Mouse (Mus musculus): ENCODE results near the gene Vmn2r53. TPM values are rescaled to one million over a fixed set of nuclear protein-coding genes. Genes with fewer than 3 reads are reported as not detected.
"Not testable (repeated sequence)": the region's sequence is repeated elsewhere in the genome, so short reads cannot be mapped to it uniquely, and the experiment has no call there.

Gene Vmn2r53
- polyA plus RNA-seq (2015; fragmentation: Nextera tagmentation; extraction: Ambion mirVana): not detected in 2 replicates

DNA sequence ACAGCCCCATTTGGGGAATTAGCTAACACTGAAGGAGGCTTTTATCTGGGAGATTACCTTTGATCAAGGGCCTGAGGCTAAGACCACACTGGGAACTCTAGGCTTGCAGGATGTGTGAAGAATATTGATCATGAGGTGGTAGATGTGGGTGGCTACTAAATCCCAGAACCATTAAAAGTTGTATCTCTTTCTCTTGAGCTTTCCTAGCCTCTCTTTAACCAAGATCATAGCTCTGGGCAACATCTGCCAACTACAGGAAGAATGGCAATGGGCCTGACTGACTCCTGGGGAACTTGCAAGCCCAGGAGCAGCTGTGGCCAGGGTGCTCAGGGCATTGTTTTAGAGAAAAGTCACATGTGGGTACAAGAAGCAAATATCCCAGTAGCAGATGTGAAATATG lies at the start of gene Vmn2r53:
Gene Vmn2r53 (minus strand): TSS at position 101 of the 400 bp plus-strand sequence.
- no peak within 1 kb of the TSS for H3K27ac ChIP-seq (ENCODE audit: low read length)
- H3K9ac ChIP-seq (replicated peaks; ENCODE audit: low read length): no peak within 1 kb of the TSS
- ATAC-seq (ENCODE audit: low FRiP score, low TSS enrichment): no peak
- peaks cover 8% of the 10 kb centered on the region for H3K9me3 ChIP-seq (ENCODE audit: low read length)
- H3K4me1 ChIP-seq (ENCODE audit: insufficient read depth, low read length): no peaks in the 10 kb centered on the region
- H3K27me3 ChIP-seq (ENCODE audit: insufficient read depth, low read length): no peaks in the 10 kb centered on the region
- H3K4me3 ChIP-seq (ENCODE audit: low read length): no peak within 1 kb of the TSS
- no peaks in the 10 kb centered on the region for H3K36me3 ChIP-seq (ENCODE audit: insufficient read depth, low read length)
- H3K4me2 ChIP-seq (replicated peaks; ENCODE audit: low read depth, low read length): no peak within 1 kb of the TSS

DNA sequence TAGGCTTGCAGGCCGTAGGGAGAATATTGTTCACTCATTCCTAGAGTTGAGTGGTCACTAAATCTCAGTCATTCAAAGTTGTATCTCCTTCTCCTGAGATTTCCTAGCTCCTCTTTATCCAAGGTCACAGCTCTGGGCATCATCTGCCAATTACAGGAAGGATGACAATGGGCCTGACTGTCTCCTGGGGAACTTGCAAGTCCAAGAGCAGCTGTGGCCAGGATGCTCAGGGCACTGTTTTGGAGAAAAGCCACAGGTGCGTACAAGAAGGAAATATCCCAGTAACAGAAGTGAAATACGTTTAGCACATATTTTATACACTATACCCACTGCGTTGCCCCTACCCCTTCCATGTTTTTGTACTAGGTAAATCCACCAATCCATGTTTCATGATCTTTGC lies 31.6 kb upstream of the Vmn2r53 start, which contains the start of gene Vmn2r54:
Gene Vmn2r54 (minus strand): TSS at position 101 of the 400 bp plus-strand sequence.
- not testable (repeated sequence) for H3K4me3 ChIP-seq (ENCODE audit: low read length); H3K9ac ChIP-seq (replicated peaks; ENCODE audit: low read length); H3K27me3 ChIP-seq (ENCODE audit: insufficient read depth, low read length); ATAC-seq (ENCODE audit: low FRiP score, low TSS enrichment); H3K27ac ChIP-seq (ENCODE audit: low read length); H3K4me2 ChIP-seq (replicated peaks; ENCODE audit: low read depth, low read length); H3K4me1 ChIP-seq (ENCODE audit: insufficient read depth, low read length); H3K9me3 ChIP-seq (ENCODE audit: low read length); H3K36me3 ChIP-seq (ENCODE audit: insufficient read depth, low read length)
- 78% methylated on average over 3 of the region's 4 CpGs for WGBS

Other genes with a start within 250 kb of the Vmn2r53 start
- not detected in 2 replicates for gene Vmn1r84, start 239.5 kb downstream of the Vmn2r53 start, polyA plus RNA-seq (2015; fragmentation: Nextera tagmentation; extraction: Ambion mirVana)
- gene Zfp551, start 186.0 kb downstream of the Vmn2r53 start, polyA plus RNA-seq (2015; fragmentation: Nextera tagmentation; extraction: Ambion mirVana): 3.7 and 4.6 TPM in 2 replicates
- gene Zfp606, start 130.5 kb downstream of the Vmn2r53 start, polyA plus RNA-seq (2015; fragmentation: Nextera tagmentation; extraction: Ambion mirVana): 26.0 and 26.1 TPM in 2 replicates
- gene 2900092C05Rik, start 96.3 kb downstream of the Vmn2r53 start, polyA plus RNA-seq (2015; fragmentation: Nextera tagmentation; extraction: Ambion mirVana): not detected in 2 replicates
- gene Vmn2r54, start 31.5 kb upstream of the Vmn2r53 start, polyA plus RNA-seq (2015; fragmentation: Nextera tagmentation; extraction: Ambion mirVana): not detected in 2 replicates
- gene Vmn2r55, start 76.2 kb upstream of the Vmn2r53 start, polyA plus RNA-seq (2015; fragmentation: Nextera tagmentation; extraction: Ambion mirVana): not detected in 2 replicates
- gene Vmn2r56, start 126.2 kb upstream of the Vmn2r53 start, polyA plus RNA-seq (2015; fragmentation: Nextera tagmentation; extraction: Ambion mirVana): not detected in 2 replicates
- 9.0 and 9.9 TPM in 2 replicates for gene Zscan18, start 194.8 kb upstream of the Vmn2r53 start, polyA plus RNA-seq (2015; fragmentation: Nextera tagmentation; extraction: Ambion mirVana)
- gene Zfp329, start 210.1 kb upstream of the Vmn2r53 start, polyA plus RNA-seq (2015; fragmentation: Nextera tagmentation; extraction: Ambion mirVana): 13.6 and 17.5 TPM in 2 replicates
- 36.0 and 38.8 TPM in 2 replicates for gene Zfp110, start 226.0 kb upstream of the Vmn2r53 start, polyA plus RNA-seq (2015; fragmentation: Nextera tagmentation; extraction: Ambion mirVana)